Mouse (Mus musculus) adrenal gland, postnatal 36 days (tissue): ENCODE measurements around the gene Aplf. TPM values are rescaled to one million over a fixed set of nuclear protein-coding genes. Genes with fewer than 3 reads are reported as not detected.
A peak's percentile ranks its signal among the peaks of the same experiment; 100 is the strongest.

ENCODE experiments used
- DNase-seq, 2 experiments: peaks; one replicate each; pipeline ENCODE4 v3.0.0; 2021; ENCODE audit warnings: mixed read lengths in 1 of 2
- long read RNA-seq, 2 experiments: library from polyadenylated mRNA; stranded (forward); transcript quantifications; one replicate each; pipeline ENCODE4 v2.0.0; 2021; ENCODE audit warnings: borderline sequencing depth in 2 of 2
- total RNA-seq, 2 experiments: library from RNA; stranded (reverse); gene quantifications; 2 replicates each; pipeline ENCODE4 v1.2.3; 2021

Gene Aplf
- total RNA-seq, result 1 to 10 TPM; 5.8 to 8.0 TPM
- long read RNA-seq, experiment 1, partial matches to known transcripts, result 5 of 8 reads
- long read RNA-seq, experiment 1, other reads (novel, unspliced or antisense), result 3 of 8 reads
- long read RNA-seq, experiment 2, partial matches to known transcripts, result 1 of 1 reads
- long read RNA-seq, experiment 2, other reads (novel, unspliced or antisense), result 0 of 1 reads

- DNase-seq, result peak; percentile 89 to 93
These were observed at the start of gene Aplf for GRCm38 (mm10) chr6:87671771-87672517. TSS of gene Aplf (minus strand) at chr6:87672193.

- DNase-seq, result no peak
These were observed 42.1 kb upstream of the Aplf start for GRCm38 (mm10) chr6:87714091-87714490.

GRCm38 (mm10) chr6:87712311-87712710 is 40.3 kb upstream of the Aplf start:
- no peak for DNase-seq

- DNase-seq, result peak in 1 of 2 experiments; percentile 5
These were observed 34.3 kb upstream of the Aplf start for GRCm38 (mm10) chr6:87706246-87706645.

GRCm38 (mm10) chr6:87696544-87696943 is 24.6 kb upstream of the Aplf start:
- no peak for DNase-seq

GRCm38 (mm10) chr6:87695947-87696346 is 24.0 kb upstream of the Aplf start:
- no peak for DNase-seq

GRCm38 (mm10) chr6:87680418-87680817 is 8.4 kb upstream of the Aplf start:
- DNase-seq, result no peak

- DNase-seq, result no peak
These were observed 668 bp upstream of the Aplf start for GRCm38 (mm10) chr6:87672661-87673060.

GRCm38 (mm10) chr6:87671353-87671752 is 640 bp downstream of the Aplf start:
- no peak for DNase-seq

GRCm38 (mm10) chr6:87669894-87670588 is 2.0 kb downstream of the Aplf start:
- peak in 1 of 2 experiments; percentile 51 for DNase-seq

GRCm38 (mm10) chr6:87668733-87669132 is 3.3 kb downstream of the Aplf start:
- DNase-seq, result no peak

GRCm38 (mm10) chr6:87667804-87668203 is 4.2 kb downstream of the Aplf start:
- no peak for DNase-seq

GRCm38 (mm10) chr6:87663445-87663844 is 8.5 kb downstream of the Aplf start:
- no peak for DNase-seq

GRCm38 (mm10) chr6:87662197-87662596 is 9.8 kb downstream of the Aplf start:
- no peak for DNase-seq

GRCm38 (mm10) chr6:87661707-87662106 is 10.3 kb downstream of the Aplf start:
- no peak for DNase-seq

GRCm38 (mm10) chr6:87658816-87659215 is 13.2 kb downstream of the Aplf start:
- no peak for DNase-seq

GRCm38 (mm10) chr6:87653904-87654638 is 17.9 kb downstream of the Aplf start:
- DNase-seq, result no peak

GRCm38 (mm10) chr6:87653478-87653877 is 18.5 kb downstream of the Aplf start:
- DNase-seq, result no peak

GRCm38 (mm10) chr6:87652670-87653069 is 19.3 kb downstream of the Aplf start:
- DNase-seq, result no peak

GRCm38 (mm10) chr6:87651787-87652186 is 20.2 kb downstream of the Aplf start:
- no peak for DNase-seq

GRCm38 (mm10) chr6:87638134-87638660 is 33.8 kb downstream of the Aplf start:
- no peak for DNase-seq

- no peak for DNase-seq
These were observed 39.8 kb downstream of the Aplf start for GRCm38 (mm10) chr6:87632176-87632575.
